Mouse (Mus musculus): ENCODE measurements around the gene Gga1. TPM values are rescaled to one million over a fixed set of nuclear protein-coding genes. Genes with fewer than 3 reads are reported as not detected.

Gene Gga1
- polyA plus RNA-seq, 1 experiment from 2014 or later, result 56.5 TPM

- 89% methylated on average over 12 of the region's 12 CpGs for WGBS
- Histone ChIP-seq H3K27me3 (ENCODE audit: low read depth, poor library complexity, severe bottlenecking) (peaks cover 9% of the 10 kb centered on the region), H3K9me3 (replicated peaks) (no peaks in the 10 kb centered on the region), H3K36me3 (peaks cover 19% of the 10 kb centered on the region), H3K4me3 (no peak overlapping the region), H3K4me1 (peaks cover 46% of the 10 kb centered on the region), H3K27ac (0 out of 2 replicates have a peak overlapping the region, but pooled peaks have one; percentile 1)
- no peak for DNase-seq (ENCODE audit: low spot score)
These were observed 27.5 kb upstream of the Gga1 start for GRCm38 (mm10) chr15:78849485-78849884.

GRCm38 (mm10) chr15:78850059-78850824, 26.7 kb upstream of the Gga1 start:
- Histone ChIP-seq H3K9me3 (replicated peaks) (no peaks in the 10 kb centered on the region), H3K27me3 (ENCODE audit: low read depth, poor library complexity, severe bottlenecking) (0 out of 2 replicates have a peak, but pooled peaks cover 3% of the 10 kb centered on the region), H3K4me3 (no peak overlapping the region), H3K4me1 (peaks cover 43% of the 10 kb centered on the region), H3K27ac (0 out of 2 replicates have a peak overlapping the region, but pooled peaks have one; percentile 1), H3K36me3 (peaks cover 19% of the 10 kb centered on the region)
- 79% methylated on average over 15 of the region's 15 CpGs for WGBS
- no peak for DNase-seq (ENCODE audit: low spot score)

GRCm38 (mm10) chr15:78850944-78851343, 26.0 kb upstream of the Gga1 start:
- Histone ChIP-seq H3K9me3 (replicated peaks) (no peaks in the 10 kb centered on the region), H3K27me3 (ENCODE audit: low read depth, poor library complexity, severe bottlenecking) (0 out of 2 replicates have a peak, but pooled peaks cover 3% of the 10 kb centered on the region), H3K4me3 (no peak overlapping the region), H3K36me3 (peaks cover 19% of the 10 kb centered on the region), H3K27ac (no peak overlapping the region), H3K4me1 (peaks cover 38% of the 10 kb centered on the region)
- no peak for DNase-seq (ENCODE audit: low spot score)
- 72% methylated on average over 6 of the region's 6 CpGs for WGBS

- 0 out of 2 replicates have a peak, but pooled peaks cover 3% of the 10 kb centered on the region for H3K27me3 ChIP-seq (ENCODE audit: low read depth, poor library complexity, severe bottlenecking)
- 17% methylated on average over 13 of the region's 13 CpGs for WGBS
- H3K9me3 ChIP-seq (replicated peaks), result no peaks in the 10 kb centered on the region
- DNase-seq (ENCODE audit: low spot score), result peak; percentile 96
- H3K27ac ChIP-seq, result no peak overlapping the region
- H3K36me3 ChIP-seq, result peaks cover 19% of the 10 kb centered on the region
- H3K4me1 ChIP-seq, result peaks cover 38% of the 10 kb centered on the region
- H3K4me3 ChIP-seq, result no peak overlapping the region
These were observed 25.4 kb upstream of the Gga1 start for GRCm38 (mm10) chr15:78851505-78852153.

- no peak for DNase-seq (ENCODE audit: low spot score)
- 78% methylated on average over 8 of the region's 8 CpGs for WGBS
- Histone ChIP-seq H3K27ac (no peak within 1 kb of the TSS), H3K4me1 (peaks cover 34% of the 10 kb centered on the region), H3K36me3 (no peaks in the 10 kb centered on the region), H3K4me3 (no peak within 1 kb of the TSS), H3K27me3 (ENCODE audit: low read depth, poor library complexity, severe bottlenecking) (no peaks in the 10 kb centered on the region), H3K9me3 (replicated peaks) (no peaks in the 10 kb centered on the region)
These were observed 21.6 kb upstream of the Gga1 start, which contains the start of gene Lgals2 for GRCm38 (mm10) chr15:78855303-78855965. Gene Lgals2, minus strand, starts transcription at chr15:78855529.

GRCm38 (mm10) chr15:78857009-78857408, 20.0 kb upstream of the Gga1 start:
- H3K36me3 ChIP-seq, result no peaks in the 10 kb centered on the region
- H3K9me3 ChIP-seq (replicated peaks), result no peaks in the 10 kb centered on the region
- H3K27ac ChIP-seq, result no peak overlapping the region
- DNase-seq (ENCODE audit: low spot score), result no peak
- peaks cover 18% of the 10 kb centered on the region for H3K4me1 ChIP-seq
- H3K4me3 ChIP-seq, result no peak overlapping the region
- 85% methylated on average over 7 of the region's 7 CpGs for WGBS
- H3K27me3 ChIP-seq (ENCODE audit: low read depth, poor library complexity, severe bottlenecking), result no peaks in the 10 kb centered on the region

GRCm38 (mm10) chr15:78859311-78859710, 17.7 kb upstream of the Gga1 start:
- peaks cover 30% of the 10 kb centered on the region for H3K4me1 ChIP-seq
- H3K27ac ChIP-seq, result no peak overlapping the region
- 77% methylated on average over 4 of the region's 4 CpGs for WGBS
- no peak overlapping the region for H3K4me3 ChIP-seq
- no peaks in the 10 kb centered on the region for H3K9me3 ChIP-seq (replicated peaks)
- H3K27me3 ChIP-seq (ENCODE audit: low read depth, poor library complexity, severe bottlenecking), result no peaks in the 10 kb centered on the region
- no peaks in the 10 kb centered on the region for H3K36me3 ChIP-seq
- no peak for DNase-seq (ENCODE audit: low spot score)

- no peak for DNase-seq (ENCODE audit: low spot score)
- Histone ChIP-seq H3K9me3 (replicated peaks) (no peaks in the 10 kb centered on the region), H3K27me3 (ENCODE audit: low read depth, poor library complexity, severe bottlenecking) (no peaks in the 10 kb centered on the region), H3K4me1 (peaks cover 26% of the 10 kb centered on the region), H3K27ac (no peak overlapping the region), H3K36me3 (no peaks in the 10 kb centered on the region), H3K4me3 (no peak overlapping the region)
- WGBS, result 80% methylated on average over 6 of the region's 6 CpGs
These were observed 17.3 kb upstream of the Gga1 start for GRCm38 (mm10) chr15:78859714-78860113.

- 93% methylated on average over 5 of the region's 5 CpGs for WGBS
- Histone ChIP-seq H3K9me3 (replicated peaks) (no peaks in the 10 kb centered on the region), H3K27me3 (ENCODE audit: low read depth, poor library complexity, severe bottlenecking) (no peaks in the 10 kb centered on the region; the same call in 1 of the 2 replicates), H3K4me3 (no peak overlapping the region), H3K27ac (no peak overlapping the region), H3K4me1 (peaks cover 29% of the 10 kb centered on the region), H3K36me3 (no peaks in the 10 kb centered on the region)
- no peak for DNase-seq (ENCODE audit: low spot score)
These were observed 14.7 kb upstream of the Gga1 start for GRCm38 (mm10) chr15:78862280-78862679.

GRCm38 (mm10) chr15:78863154-78863553, 13.8 kb upstream of the Gga1 start:
- peaks cover 33% of the 10 kb centered on the region for H3K4me1 ChIP-seq
- WGBS, result 89% methylated on average over 2 of the region's 2 CpGs

GRCm38 (mm10) chr15:78863852-78864253, 13.1 kb upstream of the Gga1 start:
- peak overlapping the region; percentile 61 for H3K27ac ChIP-seq
- no peaks in the 10 kb centered on the region for H3K36me3 ChIP-seq
- H3K4me3 ChIP-seq, result no peak overlapping the region
- no peaks in the 10 kb centered on the region; the same call in 1 of the 2 replicates for H3K27me3 ChIP-seq (ENCODE audit: low read depth, poor library complexity, severe bottlenecking)
- WGBS, result 45% methylated on average over 13 of the region's 13 CpGs
- DNase-seq (ENCODE audit: low spot score), result no peak
- H3K4me1 ChIP-seq, result peaks cover 37% of the 10 kb centered on the region
- no peaks in the 10 kb centered on the region for H3K9me3 ChIP-seq (replicated peaks)

More at GRCm38 (mm10) chr15:78863154-78863553, 13.8 kb upstream of the Gga1 start:
- Histone ChIP-seq H3K4me3 (no peak overlapping the region), H3K27me3 (ENCODE audit: low read depth, poor library complexity, severe bottlenecking) (no peaks in the 10 kb centered on the region; the same call in 1 of the 2 replicates), H3K9me3 (replicated peaks) (no peaks in the 10 kb centered on the region), H3K36me3 (no peaks in the 10 kb centered on the region), H3K27ac (peak overlapping the region; percentile 61; the same call in 1 of the 2 replicates)
- DNase-seq (ENCODE audit: low spot score), result no peak

GRCm38 (mm10) chr15:78868398-78868797, 8.6 kb upstream of the Gga1 start:
- H3K4me3 ChIP-seq, result 0 out of 2 replicates have a peak overlapping the region, but pooled peaks have one; percentile 6

More at GRCm38 (mm10) chr15:78868398-78868797, 8.6 kb upstream of the Gga1 start:
- DNase-seq (ENCODE audit: low spot score), result peak; percentile 71
- H3K9me3 ChIP-seq (replicated peaks), result no peaks in the 10 kb centered on the region
- peak overlapping the region; percentile 84 for H3K27ac ChIP-seq
- no peaks in the 10 kb centered on the region; the same call in 1 of the 2 replicates for H3K27me3 ChIP-seq (ENCODE audit: low read depth, poor library complexity, severe bottlenecking)
- peaks cover 32% of the 10 kb centered on the region for H3K4me1 ChIP-seq
- 21% methylated on average over 9 of the region's 9 CpGs for WGBS
- no peaks in the 10 kb centered on the region for H3K36me3 ChIP-seq
